Mouse (Mus musculus) thymus, adult 2 months (tissue): ENCODE measurements around the gene Fcf1.

Experiments used
- CTCF ChIP-seq: fragments of 200-500 bp; IDR thresholded peaks from 2 replicates; pipeline ENCODE4 v1.5.1; 2012; ENCODE audit warnings: mild to moderate bottlenecking, control low read depth, low read length, moderate library complexity, borderline replicate concordance; ENCODE audit not compliant: control insufficient read depth, poor library complexity, insufficient read depth; ENCODE audit errors: extremely low read depth
- POLR2A ChIP-seq: fragments of 200-500 bp; IDR thresholded peaks from 2 replicates; pipeline ENCODE4 v1.6.1; 2012; ENCODE audit warnings: mild to moderate bottlenecking, low read length, control low read depth, moderate library complexity; ENCODE audit not compliant: control insufficient read depth, poor library complexity, insufficient read depth; ENCODE audit errors: extremely low read depth

GRCm38 (mm10) chr12:84968831-84969655 lies 1.7 kb upstream of the Fcf1 start:
- TF ChIP-seq CTCF (no peak), POLR2A (no peak)
